Mouse (Mus musculus) retina, adult 2 months (tissue): ENCODE measurements around the gene Inf2.

Source experiments
- DNase-seq: peaks from one replicate; pipeline ENCODE4 v3.0.0-alpha.2; 2012; ENCODE audit warnings: low read depth, low spot score

The Inf2 gene

DNA sequence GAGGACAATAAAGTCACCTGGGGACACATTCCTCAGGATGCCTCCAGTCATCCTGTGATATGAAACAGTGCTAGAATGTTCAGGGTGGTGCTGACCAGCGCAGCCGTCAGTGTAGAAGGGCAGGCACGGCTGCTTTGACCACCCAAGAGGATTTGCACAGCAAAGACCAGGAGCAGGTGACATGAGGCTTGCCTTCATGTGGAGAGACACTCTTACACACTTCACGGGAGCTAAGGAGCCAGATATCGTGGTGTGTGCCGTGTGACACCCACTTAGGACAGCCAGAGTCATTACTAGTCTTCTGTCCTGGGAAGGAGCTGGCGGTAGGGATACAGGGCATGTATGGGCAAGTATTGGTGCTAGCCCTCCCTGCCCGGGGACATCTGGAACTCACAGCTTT is 18.4 kb upstream of the Inf2 start:
- no peak for DNase-seq

GRCm38 (mm10) chr12:112571064-112571463 is 17.5 kb upstream of the Inf2 start:
- DNase-seq = no peak

- DNase-seq = no peak
These were observed 13.2 kb upstream of the Inf2 start for GRCm38 (mm10) chr12:112575274-112575986.

- no peak for DNase-seq
These were observed 12.2 kb upstream of the Inf2 start for GRCm38 (mm10) chr12:112576341-112576740.

- DNase-seq = no peak
These were observed 11.8 kb upstream of the Inf2 start for GRCm38 (mm10) chr12:112576749-112577148.

DNA sequence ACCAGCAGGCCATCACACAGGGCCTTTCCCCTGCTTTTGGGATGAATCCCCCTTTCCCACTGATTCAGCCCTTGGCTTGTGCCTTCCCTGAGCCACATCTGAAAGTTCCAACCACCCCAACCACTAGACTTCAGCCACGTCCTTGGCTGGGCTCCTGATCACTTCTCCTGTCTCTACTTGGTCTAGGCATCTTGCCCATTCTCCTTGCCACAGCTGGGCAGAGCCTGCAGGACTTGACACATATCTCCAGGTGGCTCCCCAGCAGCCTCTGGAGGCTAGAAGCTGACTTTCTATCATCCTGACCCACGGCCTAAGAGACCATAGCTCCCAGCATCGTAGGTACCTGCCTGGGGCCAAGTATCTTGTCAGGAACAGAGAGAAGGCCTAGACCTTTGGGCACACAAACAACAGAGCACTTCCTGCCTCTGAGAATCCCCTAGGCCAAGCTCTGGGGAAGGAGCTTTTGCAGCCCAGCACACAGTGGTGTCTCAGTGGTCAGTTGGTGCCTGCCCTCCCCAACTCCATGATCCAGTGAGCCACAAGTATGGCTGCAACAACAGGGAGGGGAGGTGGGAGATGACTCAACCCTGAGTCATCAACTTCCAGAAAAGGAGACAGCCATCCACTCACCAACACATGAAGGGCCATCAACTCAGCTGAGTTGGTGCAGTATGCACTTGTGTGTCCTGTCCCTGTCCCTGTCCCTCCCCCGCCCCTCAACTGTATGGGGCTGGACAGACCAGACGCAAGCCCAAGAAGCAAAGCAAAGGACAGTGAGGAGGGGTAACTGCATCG is 10.1 kb upstream of the Inf2 start:
- DNase-seq = no peak

- DNase-seq = no peak
These were observed 9.2 kb upstream of the Inf2 start for GRCm38 (mm10) chr12:112579430-112579829.

DNA sequence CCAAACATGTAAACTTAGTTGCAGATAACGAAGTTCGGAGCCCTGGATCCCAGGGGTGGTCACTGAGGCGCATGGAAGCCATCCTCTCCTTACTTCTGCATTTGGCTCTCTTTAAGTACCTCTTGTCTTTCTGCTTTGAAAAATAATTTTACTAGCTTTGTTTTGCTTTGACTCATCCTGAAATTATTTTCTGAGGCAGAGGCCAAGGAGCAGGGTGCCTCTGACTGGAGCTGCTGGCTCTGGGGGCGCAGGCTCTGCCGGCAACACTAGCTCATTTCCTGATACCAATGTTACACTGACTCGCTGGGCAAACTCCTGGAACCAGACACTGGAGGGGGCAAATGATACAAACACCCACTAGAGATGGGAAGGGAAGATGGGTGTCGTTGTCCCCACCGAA is 8.7 kb upstream of the Inf2 start:
- no peak for DNase-seq

DNA sequence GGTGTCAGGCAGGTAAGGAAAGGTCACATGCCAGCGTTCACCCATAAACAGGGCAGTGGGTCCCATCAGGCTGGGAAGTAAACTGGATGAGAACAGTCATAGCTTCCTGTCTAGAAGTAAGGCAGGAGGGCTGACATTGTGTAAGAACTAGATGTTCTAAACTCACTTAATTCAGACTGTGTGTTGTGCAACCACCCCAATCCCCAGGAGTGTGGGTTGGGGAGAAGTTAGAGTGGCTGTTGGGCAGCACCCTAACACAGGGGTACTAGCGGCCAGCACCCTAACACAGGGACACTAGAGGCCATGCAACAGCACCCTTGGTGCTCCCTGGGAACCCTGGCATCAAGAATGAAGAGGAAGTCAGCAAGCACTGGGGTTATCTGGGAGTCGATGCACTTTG is 7.5 kb upstream of the Inf2 start:
- DNase-seq = no peak

DNA sequence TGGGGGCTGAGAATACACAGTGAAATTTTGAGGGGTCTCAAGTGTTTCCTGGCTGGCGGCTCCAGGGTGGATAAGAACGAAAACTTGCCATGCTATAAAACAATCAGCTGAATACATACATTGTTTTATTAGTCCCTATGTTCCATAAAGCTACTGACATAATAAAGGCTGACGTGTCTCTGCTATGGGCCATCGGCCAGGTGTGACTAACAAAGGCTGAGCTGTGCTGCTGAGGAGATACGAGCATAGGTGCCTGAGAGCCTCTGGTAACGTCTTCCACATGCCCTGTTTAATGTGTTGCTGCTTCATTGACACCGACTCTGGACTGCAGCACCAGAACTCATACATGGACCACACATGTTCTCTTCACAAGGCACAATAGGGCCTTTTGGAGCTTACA is 3.6 kb upstream of the Inf2 start:
- DNase-seq = no peak

- DNase-seq = no peak
These were observed 2.6 kb upstream of the Inf2 start for GRCm38 (mm10) chr12:112585924-112586538.

GRCm38 (mm10) chr12:112587125-112588124 is 1.2 kb upstream of the Inf2 start:
- DNase-seq = no peak

- DNase-seq = no peak
These were observed 1.1 kb downstream of the Inf2 start for GRCm38 (mm10) chr12:112589491-112590191.

DNA sequence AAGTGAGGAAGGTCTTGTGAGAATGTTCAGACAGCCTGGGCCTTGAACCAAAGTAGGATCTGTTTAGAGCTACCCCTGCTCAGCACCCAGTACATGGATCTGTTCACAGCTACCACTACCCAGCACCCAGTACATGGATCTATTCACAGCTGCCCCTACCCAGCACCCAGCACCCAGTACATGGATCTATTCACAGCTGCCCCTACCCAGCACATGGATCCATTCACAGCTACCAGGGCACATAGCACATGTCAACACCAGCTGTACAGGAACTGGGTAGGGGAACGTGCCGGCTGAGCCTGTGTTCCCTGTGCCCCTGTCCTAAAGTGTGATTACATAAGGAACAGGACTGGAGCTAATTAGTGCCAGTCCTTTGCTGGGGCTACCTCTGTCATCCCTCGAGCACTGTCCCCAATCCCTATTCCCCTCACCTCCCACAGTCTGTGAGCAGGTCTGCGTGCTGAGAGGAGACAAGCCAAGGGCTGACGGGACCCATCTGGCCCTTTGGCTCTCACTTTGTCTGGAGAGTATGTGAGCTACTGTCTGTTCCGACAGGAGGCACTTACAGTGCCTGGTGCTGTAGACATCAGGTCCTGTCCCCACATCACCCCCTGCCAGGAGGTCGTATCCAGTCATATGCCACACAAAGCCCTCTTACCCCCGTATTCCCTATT is 2.1 kb downstream of the Inf2 start:
- no peak for DNase-seq

- DNase-seq = no peak
These were observed 2.7 kb downstream of the Inf2 start for GRCm38 (mm10) chr12:112591240-112591639.

DNA sequence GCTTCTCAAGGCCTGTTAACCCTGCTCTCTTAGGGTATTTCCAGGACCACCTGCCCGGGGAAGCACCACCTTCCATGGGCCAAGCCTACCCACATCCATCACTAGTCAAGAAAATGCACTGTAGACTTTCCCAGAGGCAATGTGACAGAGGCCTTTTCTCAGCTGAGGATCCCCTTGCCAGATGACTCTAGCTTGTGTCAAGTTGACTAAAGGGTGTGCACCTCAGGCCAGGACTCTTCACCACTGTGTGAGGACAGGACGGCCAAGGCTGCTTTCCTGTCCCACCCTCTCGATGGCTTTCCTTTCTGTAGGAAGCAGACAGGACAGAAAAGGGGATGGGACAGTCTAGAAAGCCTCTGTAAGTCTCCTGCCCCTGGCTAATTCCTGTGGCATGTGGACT is 3.1 kb downstream of the Inf2 start:
- no peak for DNase-seq

- DNase-seq = no peak
These were observed 4.6 kb downstream of the Inf2 start for GRCm38 (mm10) chr12:112592985-112593734.

GRCm38 (mm10) chr12:112593951-112594915 is 5.6 kb downstream of the Inf2 start:
- no peak for DNase-seq
